Mouse (Mus musculus) heart, embryonic 11.5 days (tissue): ENCODE results near the gene Peg12. TPM values are rescaled to one million over a fixed set of nuclear protein-coding genes. Genes with fewer than 3 reads are reported as not detected.

Experiments
- ATAC-seq: fragments of 200-750 bp; cut with Nextera tagmentation; replicated peaks from 2 replicates; pipeline ENCODE4 v1.8.0; 2017; ENCODE audit warnings: moderate library complexity; ENCODE audit not compliant: insufficient number of reproducible peaks, low FRiP score, low TSS enrichment
- H3K27ac ChIP-seq: fragments of 300-500 bp; sonication (generic); 2 replicates; pipeline ENCODE4 v1.5.1; 2014; ENCODE audit warnings: mild to moderate bottlenecking, low read depth, low read length
- H3K27me3 ChIP-seq: fragments of 300-500 bp; sonication (generic); 2 replicates; pipeline ENCODE4 v1.6.1; 2014; ENCODE audit warnings: mild to moderate bottlenecking, low read length, mixed read lengths; ENCODE audit not compliant: control insufficient read depth, insufficient read depth
- H3K36me3 ChIP-seq: fragments of 300-500 bp; sonication (generic); 2 replicates; pipeline ENCODE4 v1.6.1; 2014; ENCODE audit warnings: mild to moderate bottlenecking, low read length, moderate library complexity, mixed read lengths; ENCODE audit not compliant: control insufficient read depth, insufficient read depth
- H3K4me1 ChIP-seq: fragments of 300-500 bp; sonication (generic); 2 replicates; pipeline ENCODE4 v1.6.1; 2014; ENCODE audit warnings: low read length; ENCODE audit not compliant: control insufficient read depth, insufficient read depth
- H3K4me2 ChIP-seq: fragments of 300-500 bp; sonication (generic); 2 replicates; pipeline ENCODE4 v1.6.1; 2014; ENCODE audit warnings: mild to moderate bottlenecking, moderate library complexity
- H3K4me3 ChIP-seq: fragments of 300-500 bp; sonication (generic); 2 replicates; pipeline ENCODE4 v1.5.1; 2014; ENCODE audit warnings: low read depth, low read length
- H3K9ac ChIP-seq: fragments of 300-500 bp; sonication (generic); 2 replicates; pipeline ENCODE4 v1.6.1; 2014; ENCODE audit warnings: mild to moderate bottlenecking, low read depth, low read length, moderate library complexity
- H3K9me3 ChIP-seq: fragments of 300-500 bp; sonication (generic); replicated peaks from 2 replicates; pipeline ENCODE4 v1.6.1; 2016; ENCODE audit warnings: low read length; ENCODE audit not compliant: control insufficient read depth
- WGBS: fragments of 180-500 bp; shearing (Covaris S2); extraction: QIAGEN DNeasy Blood & Tissue Kit; methylation state at CpG from one replicate; pipeline ENCODE4 v1.1.7; 2014; ENCODE audit not compliant: insufficient replicate concordance; 5-methylcytosine and 5-hydroxymethylcytosine counted together
- polyA plus RNA-seq: library from polyadenylated mRNA; unstranded; fragments of >200 nt; fragmentation: Nextera tagmentation; extraction: Ambion mirVana; gene quantifications from 2 replicates; pipeline ENCODE4 v1.2.1, GENCODE M21; 2014

The Peg12 gene
- polyA plus RNA-seq, result 12.3 and 14.6 TPM in 2 replicates

DNA sequence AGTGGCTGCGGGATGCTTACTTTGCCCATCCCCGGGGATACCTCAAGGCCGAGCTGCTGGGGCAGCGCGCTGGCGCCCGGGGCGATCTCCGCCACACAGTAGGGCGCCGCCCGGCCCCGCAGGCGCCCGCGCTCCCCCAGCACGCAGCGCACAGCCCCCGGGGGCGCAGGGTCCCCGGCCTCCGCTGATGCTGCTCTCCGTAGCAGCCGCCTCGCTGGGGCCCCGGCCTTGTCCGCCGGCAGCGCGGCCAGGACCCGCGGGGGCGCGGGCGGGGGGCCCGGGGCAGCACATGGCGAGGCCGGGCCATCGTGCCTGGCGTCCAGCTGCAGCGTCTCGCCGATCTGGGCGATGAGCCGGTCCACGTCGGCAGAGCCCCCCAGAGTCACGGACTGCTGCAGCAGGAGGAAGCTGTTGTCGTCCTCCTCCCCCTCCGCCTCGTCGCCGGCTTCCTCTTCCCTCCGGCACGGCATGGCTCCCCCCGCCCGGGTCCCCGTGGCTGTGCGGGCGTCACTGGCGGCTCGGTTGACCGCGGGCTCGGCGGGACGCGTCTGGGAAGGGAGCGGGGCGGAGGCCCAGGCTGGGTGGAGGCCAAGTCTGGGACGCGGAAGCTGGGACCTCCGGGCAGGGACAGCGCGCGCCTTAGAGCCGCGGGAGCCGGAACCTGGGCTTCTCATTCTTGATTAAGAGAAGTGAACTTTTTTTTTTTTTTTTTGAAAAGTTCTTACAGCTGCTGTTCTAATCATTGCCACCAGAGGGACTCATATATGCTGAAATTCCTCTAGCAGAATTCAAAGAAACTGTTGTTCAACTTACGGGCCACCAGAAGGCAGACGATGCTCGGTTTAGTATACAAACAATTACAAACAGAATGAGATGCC is at the start of gene Peg12:
TSS of gene Peg12 (minus strand) at position 633 of the 878 bp plus-strand sequence.
- no peaks in the 10 kb centered on the region; the same call in 1 of the 2 replicates for H3K9me3 ChIP-seq
- no peaks in the 10 kb centered on the region for H3K27me3 ChIP-seq
- peak within 1 kb of the TSS; percentile 56 for H3K4me3 ChIP-seq
- no peaks in the 10 kb centered on the region for H3K36me3 ChIP-seq
- peak within 1 kb of the TSS; percentile 67 for H3K4me2 ChIP-seq
- ATAC-seq, result peak; percentile 69
- H3K9ac ChIP-seq, result peak within 1 kb of the TSS; percentile 73
- H3K4me1 ChIP-seq, result no peaks in the 10 kb centered on the region
- peak within 1 kb of the TSS; percentile 35 for H3K27ac ChIP-seq
- 8% methylated on average over 63 of the region's 82 CpGs for WGBS

DNA sequence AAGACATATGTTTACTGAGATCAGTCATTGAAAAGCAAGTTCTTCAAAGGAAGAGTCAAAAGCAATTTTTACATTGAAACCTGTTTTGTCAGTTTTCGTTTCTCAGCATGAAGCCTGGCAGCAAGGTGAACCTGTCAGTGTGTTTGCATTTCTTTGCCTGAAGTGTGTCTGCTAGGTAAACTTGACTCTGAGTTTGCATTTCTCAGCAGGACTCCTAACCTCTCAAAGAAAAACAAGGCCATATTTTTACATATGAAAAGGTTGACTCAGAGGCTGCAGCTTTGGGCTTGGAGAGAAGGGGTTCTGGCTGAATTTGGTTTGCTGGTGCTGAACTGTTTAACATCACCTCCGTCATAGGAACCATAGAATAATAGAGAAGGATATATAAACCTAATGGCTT is 21.8 kb upstream of the Peg12 start:
- Histone ChIP-seq H3K4me2 (no peak overlapping the region), H3K4me1 (no peaks in the 10 kb centered on the region), H3K4me3 (no peak overlapping the region), H3K9me3 (peaks cover 3% of the 10 kb centered on the region; the same call in 1 of the 2 replicates), H3K27ac (no peak overlapping the region), H3K27me3 (no peaks in the 10 kb centered on the region), H3K9ac (no peak overlapping the region), H3K36me3 (no peaks in the 10 kb centered on the region)
- no peak for ATAC-seq
- WGBS, result 22% methylated on average over 2 of the region's 2 CpGs

DNA sequence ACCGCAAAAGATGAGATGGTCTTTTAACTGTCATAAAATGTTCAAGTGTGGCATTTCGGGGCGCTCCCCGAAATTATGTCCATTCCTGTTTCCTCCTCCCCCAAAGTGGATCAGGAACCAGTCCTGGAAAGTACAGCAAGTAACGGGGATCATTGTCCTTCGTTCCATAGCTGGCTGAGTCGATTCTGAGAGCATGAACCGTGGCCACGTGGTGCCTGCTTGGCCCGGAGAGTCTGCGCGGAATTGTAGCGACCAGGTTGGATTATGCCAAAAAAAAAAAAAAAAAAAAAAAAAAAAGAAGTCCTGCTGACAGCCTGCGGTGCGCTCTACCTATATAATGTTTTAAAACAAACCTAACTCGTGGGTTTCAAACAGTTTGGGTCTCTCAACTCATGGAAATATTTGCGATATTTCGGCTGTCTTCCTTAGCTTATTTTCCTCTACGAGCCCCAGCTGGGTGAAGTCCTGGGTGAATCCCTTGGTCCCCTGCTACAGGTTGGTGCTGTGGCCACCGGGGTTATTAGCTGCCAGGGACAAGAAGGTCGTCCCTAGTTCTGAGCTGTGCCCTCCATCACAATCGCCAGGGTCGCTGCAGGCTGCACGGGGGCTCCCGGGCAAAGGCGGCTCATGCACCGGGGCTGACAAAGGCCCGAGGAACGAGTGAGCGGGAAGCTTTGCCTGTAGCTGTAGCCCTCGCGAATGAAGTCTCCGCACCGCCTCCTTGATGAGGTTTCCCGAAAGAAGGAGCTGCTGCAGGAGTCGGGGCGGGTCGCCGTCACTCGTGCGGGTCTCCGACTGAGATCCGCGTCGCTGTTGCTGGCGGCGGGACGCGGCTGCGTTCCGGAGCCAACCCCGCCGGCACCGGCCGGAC is 1.1 kb downstream of the Peg12 start:
- H3K4me3 ChIP-seq, result peak overlapping the region; percentile 56
- no peaks in the 10 kb centered on the region; the same call in 1 of the 2 replicates for H3K9me3 ChIP-seq
- peak overlapping the region; percentile 73 for H3K9ac ChIP-seq
- no peaks in the 10 kb centered on the region for H3K36me3 ChIP-seq
- WGBS, result 19% methylated on average over 55 of the region's 55 CpGs
- H3K4me1 ChIP-seq, result no peaks in the 10 kb centered on the region
- no peak for ATAC-seq
- peak overlapping the region; percentile 35; the same call in 1 of the 2 replicates for H3K27ac ChIP-seq
- H3K4me2 ChIP-seq, result peak overlapping the region; percentile 67
- no peaks in the 10 kb centered on the region for H3K27me3 ChIP-seq

GRCm38 (mm10) chr7:62462229-62463006 is 1.9 kb downstream of the Peg12 start:
- Histone ChIP-seq H3K9me3 (no peaks in the 10 kb centered on the region; the same call in 1 of the 2 replicates), H3K27ac (0 out of 2 replicates have a peak overlapping the region, but pooled peaks have one; percentile 22), H3K27me3 (no peaks in the 10 kb centered on the region), H3K4me2 (peak overlapping the region; percentile 67), H3K4me1 (no peaks in the 10 kb centered on the region), H3K9ac (no peak overlapping the region), H3K4me3 (peak overlapping the region; percentile 56), H3K36me3 (no peaks in the 10 kb centered on the region)
- 23% methylated on average over 13 of the region's 13 CpGs for WGBS
- ATAC-seq, result 0 out of 2 replicates have a peak, but pooled peaks have one; percentile 36

DNA sequence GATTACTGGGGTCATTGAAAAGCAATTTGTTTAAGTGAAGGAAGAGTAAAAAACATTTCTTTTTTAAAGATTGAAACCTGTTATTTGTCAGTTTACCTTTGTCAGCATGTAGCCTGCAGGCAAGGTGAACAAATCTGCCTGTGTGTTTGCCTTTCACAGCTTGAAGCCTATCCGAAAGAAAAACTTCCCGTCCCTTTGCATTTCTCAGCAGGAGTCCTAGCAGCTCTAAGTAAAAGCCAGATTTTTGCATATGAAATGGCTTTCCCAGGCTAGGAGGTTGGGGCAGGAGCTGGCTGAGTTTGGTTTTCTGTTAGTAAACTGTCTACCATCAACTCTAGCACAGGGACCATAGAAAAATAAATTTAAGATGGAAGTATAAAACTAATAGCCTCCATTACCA is 12.0 kb downstream of the Peg12 start:
- no peak overlapping the region for H3K4me2 ChIP-seq
- H3K27me3 ChIP-seq, result no peaks in the 10 kb centered on the region
- H3K9me3 ChIP-seq, result 0 out of 2 replicates have a peak, but pooled peaks cover 5% of the 10 kb centered on the region
- ATAC-seq, result no peak
- H3K4me3 ChIP-seq, result no peak overlapping the region
- H3K9ac ChIP-seq, result no peak overlapping the region
- 24% methylated on average over 2 of the region's 2 CpGs for WGBS
- H3K27ac ChIP-seq, result no peak overlapping the region
- no peaks in the 10 kb centered on the region for H3K4me1 ChIP-seq
- no peaks in the 10 kb centered on the region for H3K36me3 ChIP-seq

GRCm38 (mm10) chr7:62445431-62446165 is 18.7 kb downstream of the Peg12 start:
- ATAC-seq, result no peak
- no peak overlapping the region for H3K27ac ChIP-seq
- H3K4me2 ChIP-seq, result no peak overlapping the region
- H3K9me3 ChIP-seq, result no peaks in the 10 kb centered on the region
- H3K9ac ChIP-seq, result no peak overlapping the region
- H3K36me3 ChIP-seq, result no peaks in the 10 kb centered on the region
- H3K4me3 ChIP-seq, result no peak overlapping the region
- H3K4me1 ChIP-seq, result no peaks in the 10 kb centered on the region
- H3K27me3 ChIP-seq, result no peaks in the 10 kb centered on the region

DNA sequence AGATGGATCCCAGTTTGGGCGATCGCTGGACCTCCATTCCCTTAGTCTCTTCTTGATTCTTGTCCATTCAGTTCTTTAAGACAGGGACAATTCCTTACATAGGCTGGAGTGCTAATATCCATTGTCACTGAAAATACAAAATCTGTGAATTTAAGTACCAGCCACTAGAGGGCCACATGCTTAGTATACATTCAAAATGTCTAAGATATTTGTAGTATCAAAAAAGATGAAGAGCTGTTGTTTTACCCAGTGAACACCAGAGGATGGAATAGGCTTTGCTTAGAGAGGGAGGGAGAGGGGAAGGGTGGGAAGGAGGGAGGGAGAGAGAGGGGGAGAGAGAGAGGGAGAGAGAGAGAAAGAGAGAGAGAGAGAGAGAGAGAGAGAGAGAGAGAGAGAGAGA is 27.9 kb downstream of the Peg12 start:
- Histone ChIP-seq H3K27me3 (no peaks in the 10 kb centered on the region), H3K9me3 (no peaks in the 10 kb centered on the region), H3K4me2 (no peak overlapping the region), H3K4me1 (no peaks in the 10 kb centered on the region), H3K4me3 (no peak overlapping the region), H3K27ac (no peak overlapping the region), H3K36me3 (no peaks in the 10 kb centered on the region), H3K9ac (no peak overlapping the region)
- WGBS, result 38% methylated on average over 2 of the region's 2 CpGs
- ATAC-seq, result no peak
